Comparison of ENCODE assay signal across 11 mouse cellular contexts in genomic region chr10:117646482-117647157, GRCm38 (mm10).
"Had no signal": no experiment of that assay in that cellular context is flagged by ENCODE, and none has a peak within 500 bp of the region (broad histone marks: within the 10 kb centered on the region; RNA-seq: fewer than 3 reads in every experiment).

No protein-coding gene starts in this region.

- H3K9ac ChIP-seq: limb, embryonic 13.5 days; liver, embryonic 12.5 days; liver, embryonic 15.5 days; lung, embryonic 15.5 days had no signal

- H3K4me2 ChIP-seq: limb, embryonic 13.5 days; liver, embryonic 12.5 days; liver, embryonic 15.5 days; lung, embryonic 15.5 days; midbrain, embryonic 11.5 days had no signal

- H3K4me3 ChIP-seq: layer of hippocampus, adult 2 months; limb, embryonic 10.5 days; limb, embryonic 13.5 days; liver, embryonic 12.5 days; liver, embryonic 15.5 days; lung, embryonic 15.5 days had no signal

- H3K36me3 ChIP-seq: limb, embryonic 13.5 days; liver, embryonic 12.5 days; liver, embryonic 15.5 days; lung, embryonic 15.5 days had no signal

- H3K9me3 ChIP-seq: limb, embryonic 10.5 days; limb, embryonic 13.5 days; liver, embryonic 12.5 days; liver, embryonic 15.5 days; lung, embryonic 15.5 days had no signal

- DNase-seq: liver; lung, postnatal 10 days; lung, postnatal 36 days; thymus, postnatal 25 days had no signal

- H3K27ac ChIP-seq: limb, embryonic 13.5 days; liver, embryonic 12.5 days; liver, embryonic 15.5 days; lung, embryonic 15.5 days had no signal

- ATAC-seq: liver, embryonic 12.5 days had no signal

- H3K27me3 ChIP-seq: limb, embryonic 13.5 days; liver, embryonic 12.5 days; liver, embryonic 15.5 days; lung, embryonic 15.5 days had no signal

- H3K4me1 ChIP-seq: liver, embryonic 12.5 days; liver, embryonic 15.5 days; lung, embryonic 15.5 days had no signal
